Mouse (Mus musculus): ENCODE results near the gene Kat7.

The Kat7 gene

GRCm38 (mm10) chr11:95310007-95310647 lies at the start of gene Kat7:
TSS of gene Kat7 (minus strand) at chr11:95310246.
- peak; percentile 98 for DNase-seq (ENCODE audit: low spot score)

- DNase-seq (ENCODE audit: low spot score): no peak
Observed at GRCm38 (mm10) chr11:95358263-95358662, 48.2 kb upstream of the Kat7 start.

- peak; percentile 76 for DNase-seq (ENCODE audit: low spot score)
Observed at GRCm38 (mm10) chr11:95356469-95357273, 46.6 kb upstream of the Kat7 start.

- DNase-seq (ENCODE audit: low spot score): no peak
Observed at GRCm38 (mm10) chr11:95356039-95356438, 46.0 kb upstream of the Kat7 start.

- no peak for DNase-seq (ENCODE audit: low spot score)
Observed at GRCm38 (mm10) chr11:95355661-95356011, 45.6 kb upstream of the Kat7 start.

GRCm38 (mm10) chr11:95354945-95355660 lies 45.1 kb upstream of the Kat7 start:
- DNase-seq (ENCODE audit: low spot score): no peak

GRCm38 (mm10) chr11:95354228-95354944 lies 44.3 kb upstream of the Kat7 start:
- no peak for DNase-seq (ENCODE audit: low spot score)

- no peak for DNase-seq (ENCODE audit: low spot score)
Observed at GRCm38 (mm10) chr11:95353226-95353625, 43.2 kb upstream of the Kat7 start.

- no peak for DNase-seq (ENCODE audit: low spot score)
Observed at GRCm38 (mm10) chr11:95352686-95353085, 42.6 kb upstream of the Kat7 start.

- no peak for DNase-seq (ENCODE audit: low spot score)
Observed at GRCm38 (mm10) chr11:95350960-95351359, 40.9 kb upstream of the Kat7 start.

- no peak for DNase-seq (ENCODE audit: low spot score)
Observed at GRCm38 (mm10) chr11:95350289-95350688, 40.2 kb upstream of the Kat7 start.

- DNase-seq (ENCODE audit: low spot score): no peak
Observed at GRCm38 (mm10) chr11:95344181-95344580, 34.1 kb upstream of the Kat7 start.

GRCm38 (mm10) chr11:95343180-95343579 lies 33.1 kb upstream of the Kat7 start:
- no peak for DNase-seq (ENCODE audit: low spot score)

- DNase-seq (ENCODE audit: low spot score): no peak
Observed at GRCm38 (mm10) chr11:95340664-95341063, 30.6 kb upstream of the Kat7 start.

GRCm38 (mm10) chr11:95340259-95340658 lies 30.2 kb upstream of the Kat7 start:
- peak; percentile 50 for DNase-seq (ENCODE audit: low spot score)

GRCm38 (mm10) chr11:95339471-95340021 lies 29.5 kb upstream of the Kat7 start:
- DNase-seq (ENCODE audit: low spot score): peak; percentile 49

GRCm38 (mm10) chr11:95337846-95338342 lies 27.8 kb upstream of the Kat7 start:
- peak; percentile 12 for DNase-seq (ENCODE audit: low spot score)

GRCm38 (mm10) chr11:95337129-95337813 lies 27.2 kb upstream of the Kat7 start:
- peak; percentile 50 for DNase-seq (ENCODE audit: low spot score)

GRCm38 (mm10) chr11:95336568-95337128 lies 26.6 kb upstream of the Kat7 start, which contains the start of gene Fam117a:
TSS of gene Fam117a (plus strand) at chr11:95337018.
- peak; percentile 91 for DNase-seq (ENCODE audit: low spot score)

- no peak for DNase-seq (ENCODE audit: low spot score)
Observed at GRCm38 (mm10) chr11:95334448-95335060, 24.5 kb upstream of the Kat7 start.
